Mouse (Mus musculus) midbrain, embryonic 14.5 days (tissue): Measurements from ENCODE around the gene Odf3b. TPM values are rescaled to one million over a fixed set of nuclear protein-coding genes. Genes with fewer than 3 reads are reported as not detected.

Experiments used
- ATAC-seq: fragments of 200-750 bp; cut with Nextera tagmentation; 2 replicates; pipeline ENCODE4 v1.8.0; 2017; ENCODE audit warnings: moderate number of reproducible peaks, moderate library complexity; ENCODE audit not compliant: low FRiP score, low TSS enrichment
- DNase-seq: peaks from one replicate; pipeline ENCODE4 v3.0.0-alpha.2; 2015
- H3K27ac ChIP-seq: fragments of 300-500 bp; sonication (generic); replicated peaks from 2 replicates; pipeline ENCODE4 v1.5.1; 2014; ENCODE audit warnings: mild to moderate bottlenecking, low read depth, low read length, moderate library complexity
- H3K27me3 ChIP-seq: fragments of 300-500 bp; sonication (generic); 2 replicates; pipeline ENCODE4 v1.6.1; 2014; ENCODE audit warnings: low read length, control low read depth, mixed read lengths; ENCODE audit not compliant: control insufficient read depth, insufficient read depth
- H3K36me3 ChIP-seq: fragments of 300-500 bp; sonication (generic); 2 replicates; pipeline ENCODE4 v1.6.1; 2014; ENCODE audit warnings: low read length, control low read depth; ENCODE audit not compliant: control insufficient read depth, insufficient read depth
- H3K4me1 ChIP-seq: fragments of 300-500 bp; sonication (generic); 2 replicates; pipeline ENCODE4 v1.6.1; 2014; ENCODE audit warnings: mild to moderate bottlenecking, antibody characterized with exemption, low read length, control low read depth; ENCODE audit not compliant: control insufficient read depth, insufficient read depth
- H3K4me2 ChIP-seq: fragments of 300-500 bp; sonication (generic); 2 replicates; pipeline ENCODE4 v1.6.1; 2014; ENCODE audit warnings: mild to moderate bottlenecking, low read length, moderate library complexity
- H3K4me3 ChIP-seq: fragments of 300-500 bp; sonication (generic); replicated peaks from 2 replicates; pipeline ENCODE4 v1.5.1; 2014; ENCODE audit warnings: low read depth, low read length
- H3K9ac ChIP-seq: fragments of 300-500 bp; sonication (generic); replicated peaks from 2 replicates; pipeline ENCODE4 v1.6.1; 2014; ENCODE audit warnings: mild to moderate bottlenecking, low read length, moderate library complexity
- H3K9me3 ChIP-seq: fragments of 300-500 bp; sonication (generic); 2 replicates; pipeline ENCODE4 v1.6.1; 2016; ENCODE audit warnings: low read length, control low read depth, mixed read lengths; ENCODE audit not compliant: control insufficient read depth
- WGBS: fragments of 180-500 bp; shearing (Covaris S2); extraction: QIAGEN DNeasy Blood & Tissue Kit; methylation state at CpG from one replicate; pipeline ENCODE4 v1.1.7; 2014; 5-methylcytosine and 5-hydroxymethylcytosine counted together
- polyA plus RNA-seq: library from polyadenylated mRNA; unstranded; fragments of >200 nt; fragmentation: Nextera tagmentation; extraction: Ambion mirVana; gene quantifications from 2 replicates; pipeline ENCODE4 v1.2.1, GENCODE M21; 2014

Odf3b gene
- polyA plus RNA-seq, 1 experiment from 2014 or later = 0.82 TPM

DNA sequence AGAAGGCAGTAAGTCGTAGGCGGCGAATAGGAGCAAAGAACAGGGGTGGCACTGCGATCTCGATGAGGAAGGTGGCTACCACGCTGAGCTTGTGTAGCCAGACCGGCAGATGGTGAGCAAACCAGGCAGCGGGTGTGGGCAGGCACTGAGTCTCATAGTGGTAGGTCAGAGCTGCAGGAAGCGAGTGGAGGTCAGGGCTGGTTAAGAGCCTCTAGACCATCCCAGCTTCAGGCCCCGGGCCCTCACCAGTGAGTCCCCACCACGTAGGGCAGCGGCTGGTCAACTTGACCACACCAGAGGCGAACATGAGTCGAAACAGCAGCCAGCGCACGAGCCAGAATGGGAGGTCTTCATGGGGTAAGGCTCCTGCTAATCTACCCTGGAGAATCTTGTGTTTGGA, 25.2 kb downstream of the Odf3b start:
- Histone ChIP-seq H3K9me3 (no peaks in the 10 kb centered on the region), H3K36me3 (peaks cover 35% of the 10 kb centered on the region), H3K9ac (no peak overlapping the region; the same call in 1 of the 2 replicates), H3K27me3 (no peaks in the 10 kb centered on the region), H3K27ac (no peak overlapping the region), H3K4me2 (no peak overlapping the region), H3K4me3 (no peak overlapping the region), H3K4me1 (peaks cover 18% of the 10 kb centered on the region)
- 96% methylated on average over 16 of the region's 16 CpGs for WGBS
- ATAC-seq = no peak
- DNase-seq = no peak

DNA sequence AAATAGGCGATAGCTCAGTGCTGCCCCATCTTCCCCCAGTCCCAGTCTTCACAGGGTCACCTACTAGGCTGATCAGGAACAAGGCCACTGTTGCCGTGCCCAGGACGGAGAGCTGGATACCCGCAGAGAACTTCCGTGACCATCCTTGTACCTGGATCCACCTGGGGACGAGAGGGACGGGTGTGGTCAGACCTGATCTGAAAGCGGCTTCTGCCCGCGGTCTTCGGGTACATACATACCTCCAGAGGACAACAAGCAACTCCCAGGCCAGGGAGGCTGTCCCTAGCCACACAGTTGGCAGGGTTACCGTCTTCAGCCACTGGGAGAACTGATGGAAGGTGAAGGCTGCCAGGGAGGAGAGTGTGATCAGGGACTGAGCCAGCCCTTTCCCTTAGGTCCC, 26.3 kb downstream of the Odf3b start:
- peaks cover 35% of the 10 kb centered on the region for H3K36me3 ChIP-seq

DNA sequence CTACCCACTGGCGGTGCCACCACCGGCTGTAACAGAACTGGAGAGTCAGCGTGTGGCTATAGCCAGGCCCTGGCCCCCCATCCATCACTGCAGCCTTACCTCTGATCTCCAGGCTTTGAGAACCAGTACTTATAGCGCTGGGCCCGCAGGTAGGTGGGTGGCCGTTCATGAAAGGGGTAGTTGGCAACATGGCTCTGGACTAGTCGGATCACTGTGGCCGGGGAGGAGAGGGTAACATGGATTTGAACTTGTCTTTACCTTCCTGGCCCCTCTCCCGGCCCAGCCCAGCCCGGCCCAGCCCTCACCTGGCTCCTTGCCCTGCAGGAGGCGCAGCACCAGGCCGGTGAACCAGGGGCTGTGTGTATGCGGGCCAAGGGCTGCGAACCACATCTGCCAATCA, 27.0 kb downstream of the Odf3b start:
- no peak for ATAC-seq

More for the DNA sequence above, 26.3 kb downstream of the Odf3b start:
- Histone ChIP-seq H3K9ac (no peak overlapping the region), H3K9me3 (no peaks in the 10 kb centered on the region), H3K4me2 (no peak overlapping the region), H3K4me1 (peaks cover 18% of the 10 kb centered on the region), H3K27ac (no peak overlapping the region), H3K27me3 (no peaks in the 10 kb centered on the region), H3K4me3 (no peak overlapping the region)
- DNase-seq (no peak), ATAC-seq (no peak)
- WGBS = 95% methylated on average over 12 of the region's 12 CpGs

GRCm38 (mm10) chr15:89351302-89351701, 27.8 kb downstream of the Odf3b start:
- no peak overlapping the region for H3K27ac ChIP-seq
- ATAC-seq (no peak), DNase-seq (no peak)
- no peak overlapping the region for H3K4me2 ChIP-seq
- no peak overlapping the region for H3K4me3 ChIP-seq
- peaks cover 35% of the 10 kb centered on the region for H3K36me3 ChIP-seq
- H3K9me3 ChIP-seq = no peaks in the 10 kb centered on the region
- peaks cover 8% of the 10 kb centered on the region for H3K4me1 ChIP-seq
- 93% methylated on average over 15 of the region's 15 CpGs for WGBS
- H3K27me3 ChIP-seq = no peaks in the 10 kb centered on the region
- no peak overlapping the region for H3K9ac ChIP-seq

More for the DNA sequence above, 27.0 kb downstream of the Odf3b start:
- H3K9me3 ChIP-seq = no peaks in the 10 kb centered on the region
- H3K9ac ChIP-seq = no peak overlapping the region
- no peak overlapping the region for H3K4me2 ChIP-seq
- H3K36me3 ChIP-seq = peaks cover 35% of the 10 kb centered on the region
- no peak for DNase-seq
- peaks cover 15% of the 10 kb centered on the region for H3K4me1 ChIP-seq
- H3K27ac ChIP-seq = no peak overlapping the region
- H3K27me3 ChIP-seq = no peaks in the 10 kb centered on the region
- no peak overlapping the region for H3K4me3 ChIP-seq
- 97% methylated on average over 14 of the region's 14 CpGs for WGBS

DNA sequence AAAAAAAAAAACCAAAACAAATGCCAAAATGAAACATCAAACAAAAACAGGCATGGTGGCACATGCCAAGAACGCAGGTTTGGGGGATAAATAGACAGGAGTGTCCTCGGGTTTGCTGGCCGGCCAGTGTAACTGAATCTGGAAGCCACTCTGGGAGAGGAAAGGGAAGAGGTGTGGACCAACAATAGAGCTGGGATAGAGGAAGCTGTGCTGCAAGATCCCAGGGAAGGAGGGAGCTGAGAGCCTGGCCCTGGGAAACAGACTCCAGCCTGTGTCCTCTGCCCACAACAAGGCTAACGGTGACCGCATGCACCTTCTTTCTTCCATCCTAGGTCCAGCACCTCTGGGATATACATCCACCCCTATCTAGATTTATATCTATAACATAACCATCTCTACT, 28.6 kb downstream of the Odf3b start:
- Histone ChIP-seq H3K27me3 (no peaks in the 10 kb centered on the region), H3K4me3 (no peak overlapping the region), H3K9ac (no peak overlapping the region), H3K4me1 (peaks cover 6% of the 10 kb centered on the region), H3K9me3 (no peaks in the 10 kb centered on the region), H3K27ac (no peak overlapping the region), H3K36me3 (peaks cover 35% of the 10 kb centered on the region), H3K4me2 (no peak overlapping the region)
- 90% methylated on average over 5 of the region's 5 CpGs for WGBS
- DNase-seq = no peak
- no peak for ATAC-seq

DNA sequence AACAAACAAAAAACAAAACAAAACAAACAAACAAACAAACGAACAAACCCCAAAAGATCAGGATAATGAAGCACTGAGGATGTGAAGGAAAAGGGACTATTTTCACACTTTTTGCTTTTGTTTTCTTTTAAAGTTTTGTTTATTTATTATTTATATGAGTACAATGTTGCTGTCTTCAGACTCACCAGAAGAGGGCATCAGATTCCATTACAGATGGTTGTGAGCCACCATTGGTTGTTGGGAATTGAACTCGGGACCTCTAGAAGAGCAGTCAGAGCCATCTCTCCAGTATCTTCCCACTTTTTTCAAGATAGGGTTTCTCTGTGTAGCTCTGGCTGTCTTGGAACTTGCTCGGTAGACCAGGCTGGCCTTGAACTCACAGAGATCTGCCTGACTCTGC, 35.8 kb downstream of the Odf3b start:
- Histone ChIP-seq H3K36me3 (no peaks in the 10 kb centered on the region), H3K4me2 (no peak overlapping the region), H3K4me1 (no peaks in the 10 kb centered on the region), H3K9ac (no peak overlapping the region), H3K27ac (no peak overlapping the region), H3K4me3 (no peak overlapping the region), H3K9me3 (no peaks in the 10 kb centered on the region), H3K27me3 (no peaks in the 10 kb centered on the region)
- WGBS = 88% methylated on average over 3 of the region's 3 CpGs
- DNase-seq (no peak), ATAC-seq (no peak)

GRCm38 (mm10) chr15:89341678-89342077, 37.4 kb downstream of the Odf3b start:
- H3K4me3 ChIP-seq = no peak overlapping the region
- no peak overlapping the region for H3K9ac ChIP-seq
- H3K9me3 ChIP-seq = no peaks in the 10 kb centered on the region
- H3K4me2 ChIP-seq = no peak overlapping the region
- 30% methylated on average over 1 of the region's 1 CpGs for WGBS
- no peaks in the 10 kb centered on the region for H3K27me3 ChIP-seq
- H3K27ac ChIP-seq = no peak overlapping the region
- ATAC-seq = no peak
- DNase-seq = no peak
- no peaks in the 10 kb centered on the region for H3K36me3 ChIP-seq
- no peaks in the 10 kb centered on the region for H3K4me1 ChIP-seq

GRCm38 (mm10) chr15:89340136-89340535, 38.9 kb downstream of the Odf3b start:
- Histone ChIP-seq H3K4me2 (no peak overlapping the region), H3K27me3 (no peaks in the 10 kb centered on the region), H3K4me1 (no peaks in the 10 kb centered on the region), H3K27ac (no peak overlapping the region), H3K9me3 (no peaks in the 10 kb centered on the region), H3K9ac (no peak overlapping the region), H3K4me3 (no peak overlapping the region), H3K36me3 (no peaks in the 10 kb centered on the region)
- DNase-seq = no peak
- 85% methylated on average over 3 of the region's 3 CpGs for WGBS
- ATAC-seq = no peak

- 93% methylated on average over 2 of the region's 2 CpGs for WGBS
- Histone ChIP-seq H3K9me3 (no peaks in the 10 kb centered on the region), H3K36me3 (no peaks in the 10 kb centered on the region), H3K9ac (no peak overlapping the region), H3K4me1 (no peaks in the 10 kb centered on the region), H3K27ac (no peak overlapping the region), H3K27me3 (no peaks in the 10 kb centered on the region), H3K4me3 (no peak overlapping the region), H3K4me2 (no peak overlapping the region)
- ATAC-seq (no peak), DNase-seq (no peak)
Measured at GRCm38 (mm10) chr15:89339696-89340095, 39.4 kb downstream of the Odf3b start.
